Mouse (Mus musculus): ENCODE results near the gene N4bp1. TPM values are rescaled to one million over a fixed set of nuclear protein-coding genes. Genes with fewer than 3 reads are reported as not detected.

Gene N4bp1
- total and polyA plus RNA-seq, 3 experiments: 12.2 to 15.6 (median 12.8) TPM

Other genes starting within 250 kb of the N4bp1 start
- gene Gm10638, start 139.6 kb downstream of the N4bp1 start, total RNA-seq (2012; rRNA removed): 0.13 and 0.42 TPM in 2 replicates
- gene Gm10638, start 139.6 kb downstream of the N4bp1 start, total RNA-seq (2014; rRNA removed): not detected in 2 replicates
- not detected in 2 replicates for gene Gm10638, start 139.6 kb downstream of the N4bp1 start, polyA plus RNA-seq (2012; ENCODE audit: insufficient read length, low read depth)
- 5.1 and 5.9 TPM in 2 replicates for gene Siah1a, start 139.3 kb downstream of the N4bp1 start, total RNA-seq (2012; rRNA removed)
- gene Siah1a, start 139.3 kb downstream of the N4bp1 start, total RNA-seq (2014; rRNA removed): 11.1 and 12.2 TPM in 2 replicates
- 7.0 and 8.0 TPM in 2 replicates for gene Siah1a, start 139.3 kb downstream of the N4bp1 start, polyA plus RNA-seq (2012; ENCODE audit: insufficient read length, low read depth)

Data from CH12.LX (cell line).